Mouse (Mus musculus) liver, embryonic 14.5 days (tissue): ENCODE measurements around the gene Afap1.

Experiments
- CTCF ChIP-seq: IDR thresholded peaks from 2 replicates; pipeline ENCODE4 v1.5.1; 2016; ENCODE audit warnings: antibody characterized with exemption, low read depth, control low read depth
- EP300 ChIP-seq: IDR thresholded peaks from 2 replicates; pipeline ENCODE4 v1.6.1; 2016; ENCODE audit warnings: antibody characterized with exemption, low read depth

DNA sequence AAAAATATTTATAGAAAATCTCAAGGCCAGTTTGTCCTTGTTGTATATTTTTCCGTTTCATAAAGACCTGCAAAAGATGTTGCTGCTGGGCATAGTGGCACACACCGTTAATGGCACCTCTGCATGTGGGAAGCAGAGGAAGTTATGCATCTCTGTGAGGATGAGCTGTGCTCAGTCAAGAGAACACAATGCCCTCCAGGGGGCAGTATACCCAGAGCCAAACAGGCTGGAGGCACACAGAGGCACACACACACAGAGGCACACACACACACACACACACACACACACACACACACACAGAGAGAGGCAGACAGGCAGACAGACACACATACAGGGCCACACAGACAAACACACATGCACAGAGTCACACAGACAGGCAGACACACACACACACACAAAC lies 65.6 kb downstream of the Afap1 start:
- TF ChIP-seq EP300, result no peak
- TF ChIP-seq CTCF, result peak; percentile 43
